Mouse (Mus musculus) activated CD4-positive, CD25-positive, alpha-beta regulatory T cell, adult 4 months (primary cell): Measurements from ENCODE around the gene Gtf2a1l. TPM values are rescaled to one million over a fixed set of nuclear protein-coding genes. Genes with fewer than 3 reads are reported as not detected.

ENCODE experiments used
- polyA plus RNA-seq, 2 experiments: library from polyadenylated mRNA; unstranded; fragments of 100-300 nt; shearing (Covaris generic); gene quantifications; one replicate each; pipeline ENCODE4 v1.2.1; 2017

The Gtf2a1l gene
- polyA plus RNA-seq, 2 experiments from 2014 or later = 0.61 TPM; not detected in 1

Other genes starting within 250 kb of the Gtf2a1l start
- 10 to 100 TPM; 34.0 to 36.1 TPM for gene Foxn2, start 227.9 kb upstream of the Gtf2a1l start, polyA plus RNA-seq
- 10 to 100 TPM; 21.8 to 34.3 TPM for gene Ppp1r21, start 138.5 kb upstream of the Gtf2a1l start, polyA plus RNA-seq
- gene Ston1, start 71.0 kb upstream of the Gtf2a1l start, polyA plus RNA-seq = 1 to 10 TPM; 1.1 to 4.4 TPM
- not detected for gene Lhcgr, start 123.3 kb downstream of the Gtf2a1l start, polyA plus RNA-seq